Mouse (Mus musculus) lung, postnatal 0 days (tissue): Measurements from ENCODE around the gene Lrrn4cl. TPM values are rescaled to one million over a fixed set of nuclear protein-coding genes. Genes with fewer than 3 reads are reported as not detected.
A peak's percentile ranks its signal among the peaks of the same experiment; 100 is the strongest.

Experiments used
- ATAC-seq: fragments of 200-750 bp; cut with Nextera tagmentation; 2 replicates; pipeline ENCODE4 v1.8.0; 2017; ENCODE audit warnings: moderate library complexity
- DNase-seq: peaks from one replicate; pipeline ENCODE4 v3.0.0-alpha.2; 2016; ENCODE audit warnings: low spot score
- H3K27ac ChIP-seq: fragments of 300-500 bp; sonication (generic); 2 replicates; pipeline ENCODE4 v1.5.1; 2014; ENCODE audit warnings: antibody characterized with exemption, mild to moderate bottlenecking, low read length, mixed read lengths
- H3K27me3 ChIP-seq: fragments of 300-500 bp; sonication (generic); replicated peaks from 2 replicates; pipeline ENCODE4 v1.6.1; 2014; ENCODE audit warnings: low read length, mixed read lengths; ENCODE audit not compliant: insufficient read depth
- H3K36me3 ChIP-seq: fragments of 300-500 bp; sonication (generic); 2 replicates; pipeline ENCODE4 v1.6.1; 2014; ENCODE audit warnings: low read length, mixed read lengths; ENCODE audit not compliant: insufficient read depth
- H3K4me1 ChIP-seq: fragments of 300-500 bp; sonication (generic); 2 replicates; pipeline ENCODE4 v1.6.1; 2014; ENCODE audit warnings: antibody characterized with exemption, low read depth, low read length, mixed read lengths; ENCODE audit not compliant: insufficient read depth
- H3K4me2 ChIP-seq: fragments of 300-500 bp; sonication (generic); replicated peaks from 2 replicates; pipeline ENCODE4 v1.6.1; 2014; ENCODE audit warnings: low read depth, mild to moderate bottlenecking, low read length, moderate library complexity, mixed read lengths
- H3K4me3 ChIP-seq: fragments of 300-500 bp; sonication (generic); 2 replicates; pipeline ENCODE4 v1.5.1; 2014; ENCODE audit warnings: low read depth, low read length
- H3K9ac ChIP-seq: fragments of 300-500 bp; sonication (generic); replicated peaks from 2 replicates; pipeline ENCODE4 v1.6.1; 2014; ENCODE audit warnings: low read depth, mild to moderate bottlenecking
- H3K9me3 ChIP-seq: fragments of 300-500 bp; sonication (generic); 2 replicates; pipeline ENCODE4 v1.6.1; 2016; ENCODE audit warnings: low read length, mixed read lengths
- CTCF ChIP-seq: IDR thresholded peaks from 2 replicates; pipeline ENCODE4 v1.5.1; 2016; ENCODE audit warnings: antibody characterized with exemption, mild to moderate bottlenecking
- EP300 ChIP-seq: IDR thresholded peaks from 2 replicates; pipeline ENCODE4 v1.6.1; 2016; ENCODE audit warnings: antibody characterized with exemption, mild to moderate bottlenecking, control low read depth
- WGBS: fragments of 180-500 bp; shearing (Covaris S2); extraction: QIAGEN DNeasy Blood & Tissue Kit; methylation state at CpG from one replicate; pipeline ENCODE4 v1.1.7; 2014; 5-methylcytosine and 5-hydroxymethylcytosine counted together
- polyA plus RNA-seq: library from polyadenylated mRNA; unstranded; fragments of >200 nt; fragmentation: Nextera tagmentation; extraction: Ambion mirVana; gene quantifications from 2 replicates; pipeline ENCODE4 v1.2.1, GENCODE M21; 2015

Gene Lrrn4cl
- 1.7 and 1.9 TPM in 2 replicates for polyA plus RNA-seq

- 0 out of 2 replicates have a peak within 1 kb of the TSS, but pooled peaks have one; percentile 1 for H3K4me2 ChIP-seq
- ATAC-seq (peak; percentile 82), DNase-seq (peak; percentile 82)
- TF ChIP-seq CTCF (no peak), EP300 (no peak)
- H3K36me3 ChIP-seq = peaks cover 16% of the 10 kb centered on the region; the same call in 1 of the 2 replicates
- H3K9me3 ChIP-seq = no peaks in the 10 kb centered on the region
- no peaks in the 10 kb centered on the region for H3K4me1 ChIP-seq
- WGBS = 22% methylated on average over 7 of the region's 7 CpGs
- H3K27ac ChIP-seq = no peak within 1 kb of the TSS
- no peaks in the 10 kb centered on the region for H3K27me3 ChIP-seq
- no peak within 1 kb of the TSS for H3K9ac ChIP-seq
- H3K4me3 ChIP-seq = no peak within 1 kb of the TSS
These were observed at the start of gene Lrrn4cl for GRCm38 (mm10) chr19:8850402-8850901. Gene Lrrn4cl, plus strand, starts transcription at chr19:8850768.

DNA sequence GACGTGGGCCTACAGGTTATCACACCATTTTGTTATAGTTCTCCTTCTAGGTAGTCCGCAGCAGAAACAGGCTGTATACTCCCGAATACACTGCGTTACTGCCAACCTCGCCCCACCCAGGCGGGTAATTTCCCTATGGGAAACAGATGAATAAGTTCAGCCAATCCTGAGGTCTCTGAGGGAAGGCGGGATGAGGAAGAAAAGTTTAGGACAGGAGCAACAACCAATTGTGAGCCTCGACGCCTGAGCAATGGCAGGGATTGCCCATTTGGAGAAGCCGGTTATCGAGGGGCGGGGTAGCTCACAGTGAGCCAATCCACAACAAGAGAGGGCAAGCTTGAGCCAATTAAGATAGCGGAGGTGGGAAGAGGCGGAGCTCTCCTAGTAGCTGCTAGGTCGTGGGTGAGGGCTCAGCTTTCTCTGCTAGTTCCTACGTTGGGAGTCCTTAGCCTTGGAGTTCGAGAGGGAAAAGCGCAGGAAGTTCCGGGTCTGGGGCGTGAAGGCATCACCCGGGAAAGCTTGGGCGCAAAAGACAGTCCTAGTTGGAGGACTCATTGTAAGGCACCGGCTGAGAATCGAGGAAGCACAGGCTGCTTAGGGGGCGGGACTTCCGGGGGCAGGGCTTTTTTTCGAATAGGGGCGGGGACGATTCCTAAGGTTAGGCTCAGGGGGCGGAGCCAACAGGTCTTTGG is 48.3 kb upstream of the Lrrn4cl start, which contains the start of gene Zbtb3:
Gene Zbtb3, plus strand, starts transcription at position 426 of the 692 bp plus-strand sequence.
- Histone ChIP-seq H3K4me1 (peaks cover 10% of the 10 kb centered on the region), H3K4me3 (peak within 1 kb of the TSS; percentile 55), H3K27ac (peak within 1 kb of the TSS; percentile 64), H3K9me3 (no peaks in the 10 kb centered on the region), H3K4me2 (peak within 1 kb of the TSS; percentile 66), H3K27me3 (no peaks in the 10 kb centered on the region), H3K9ac (no peak within 1 kb of the TSS), H3K36me3 (peaks cover 5% of the 10 kb centered on the region; the same call in 1 of the 2 replicates)
- DNase-seq (peak; percentile 100), ATAC-seq (peak; percentile 97)
- peak; percentile 77 for TF ChIP-seq EP300
- no peak for TF ChIP-seq CTCF
- WGBS = under 1% methylated on average over 30 of the region's 30 CpGs

DNA sequence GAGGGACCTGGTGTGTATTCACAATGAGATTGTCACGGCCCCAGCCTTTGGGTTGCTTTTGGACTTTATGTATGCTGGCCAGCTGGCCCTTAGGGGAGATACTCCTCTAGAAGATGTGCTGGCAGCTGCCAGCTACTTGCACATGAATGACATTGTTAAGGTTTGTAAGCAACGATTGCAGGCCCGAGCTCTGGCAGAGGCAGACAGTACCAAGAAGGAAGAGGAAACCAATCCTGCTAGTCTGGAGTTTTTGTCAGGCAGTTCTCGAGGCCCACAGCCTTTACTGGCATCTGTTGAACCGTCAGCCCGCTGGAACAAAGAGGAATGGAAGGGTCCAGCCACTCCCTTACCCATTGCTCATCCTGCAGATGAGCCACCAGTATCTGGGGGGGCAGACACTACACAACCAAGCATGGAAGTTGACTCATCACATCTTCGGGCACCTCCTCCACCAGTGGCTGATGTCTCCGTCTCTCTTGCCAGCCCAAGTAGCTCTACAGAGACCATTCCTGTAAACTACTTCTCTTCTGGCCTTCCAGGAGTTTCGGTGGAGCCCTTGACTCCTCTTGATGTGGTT is 47.3 kb upstream of the Lrrn4cl start:
- DNase-seq = no peak
- H3K9ac ChIP-seq = no peak overlapping the region
- ATAC-seq = no peak
- H3K27me3 ChIP-seq = no peaks in the 10 kb centered on the region
- H3K4me3 ChIP-seq = 0 out of 2 replicates have a peak overlapping the region, but pooled peaks have one; percentile 55
- peaks cover 4% of the 10 kb centered on the region; the same call in 1 of the 2 replicates for H3K4me1 ChIP-seq
- H3K27ac ChIP-seq = 0 out of 2 replicates have a peak overlapping the region, but pooled peaks have one; percentile 64
- TF ChIP-seq EP300 = no peak
- no peaks in the 10 kb centered on the region for H3K9me3 ChIP-seq
- H3K4me2 ChIP-seq = peak overlapping the region; percentile 53; the same call in 1 of the 2 replicates
- WGBS = 84% methylated on average over 9 of the region's 9 CpGs
- peaks cover 6% of the 10 kb centered on the region; the same call in 1 of the 2 replicates for H3K36me3 ChIP-seq

GRCm38 (mm10) chr19:8803879-8804660 is 46.5 kb upstream of the Lrrn4cl start:
- H3K4me2 ChIP-seq = no peak overlapping the region
- ATAC-seq (no peak), DNase-seq (no peak)
- WGBS = 86% methylated on average over 11 of the region's 11 CpGs
- TF ChIP-seq CTCF = no peak
- no peak for TF ChIP-seq EP300
- no peak overlapping the region for H3K9ac ChIP-seq
- no peak overlapping the region for H3K4me3 ChIP-seq
- H3K27ac ChIP-seq = no peak overlapping the region
- peaks cover 6% of the 10 kb centered on the region; the same call in 1 of the 2 replicates for H3K36me3 ChIP-seq
- no peaks in the 10 kb centered on the region for H3K27me3 ChIP-seq
- H3K4me1 ChIP-seq = peaks cover 4% of the 10 kb centered on the region; the same call in 1 of the 2 replicates
- no peaks in the 10 kb centered on the region for H3K9me3 ChIP-seq

- ATAC-seq (no peak), DNase-seq (no peak)
- Histone ChIP-seq H3K4me2 (no peak overlapping the region), H3K27me3 (no peaks in the 10 kb centered on the region), H3K36me3 (peaks cover 6% of the 10 kb centered on the region; the same call in 1 of the 2 replicates), H3K9ac (no peak overlapping the region), H3K27ac (no peak overlapping the region), H3K9me3 (no peaks in the 10 kb centered on the region), H3K4me3 (no peak overlapping the region), H3K4me1 (peaks cover 4% of the 10 kb centered on the region; the same call in 1 of the 2 replicates)
- TF ChIP-seq CTCF = no peak
- no peak for TF ChIP-seq EP300
- WGBS = 93% methylated on average over 5 of the region's 5 CpGs
These were observed 43.8 kb upstream of the Lrrn4cl start for GRCm38 (mm10) chr19:8806810-8807209.

DNA sequence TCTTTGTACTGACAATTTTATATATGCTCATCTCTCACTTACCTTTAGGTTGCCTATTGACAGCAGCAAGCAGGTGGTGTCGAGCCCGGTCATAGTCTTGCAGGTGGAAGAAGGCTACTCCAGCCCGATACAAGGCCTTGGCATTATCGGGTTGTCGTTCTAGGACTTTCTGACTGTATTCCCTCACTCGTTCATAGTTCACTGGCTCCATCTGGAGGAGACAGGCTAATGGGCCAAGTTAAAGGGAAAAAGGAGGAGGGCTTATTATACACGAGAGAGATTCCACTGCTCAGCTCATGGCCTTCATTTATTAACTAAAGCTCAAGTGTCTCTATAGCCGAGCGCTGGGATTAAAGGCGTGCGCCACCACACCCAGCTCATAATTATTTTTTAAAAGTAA is 34.8 kb upstream of the Lrrn4cl start:
- peaks cover 9% of the 10 kb centered on the region; the same call in 1 of the 2 replicates for H3K36me3 ChIP-seq
- H3K27me3 ChIP-seq = no peaks in the 10 kb centered on the region
- no peaks in the 10 kb centered on the region for H3K4me1 ChIP-seq
- H3K9me3 ChIP-seq = no peaks in the 10 kb centered on the region
- H3K4me2 ChIP-seq = no peak overlapping the region
- H3K9ac ChIP-seq = no peak overlapping the region
- no peak overlapping the region for H3K4me3 ChIP-seq
- H3K27ac ChIP-seq = no peak overlapping the region
- WGBS = 68% methylated on average over 11 of the region's 11 CpGs
- TF ChIP-seq EP300 (no peak), CTCF (peak; percentile 50)
- ATAC-seq = no peak
- DNase-seq = peak; percentile 53
